Mouse (Mus musculus) CH12.LX (cell line): Measurements from ENCODE around the gene Wipi2. TPM values are rescaled to one million over a fixed set of nuclear protein-coding genes. Genes with fewer than 3 reads are reported as not detected.

ENCODE experiments used
- DNase-seq: peaks from one replicate; pipeline ENCODE4 v3.0.0-alpha.2; 2013; ENCODE audit errors: extremely low read depth
- H3K27ac ChIP-seq: 2 replicates; pipeline ENCODE4 v1.5.1; 2012; ENCODE audit warnings: low read depth, mild to moderate bottlenecking, control low read depth, moderate library complexity; ENCODE audit not compliant: insufficient read depth
- H3K27me3 ChIP-seq: replicated peaks from 2 replicates; pipeline ENCODE3; 2012; ENCODE audit warnings: inconsistent platforms
- H3K36me3 ChIP-seq, 2 experiments: replicated peaks in 1 of 2; 2 replicates each; pipeline versions ENCODE3 to v1.6.1; 2012; ENCODE audit warnings: inconsistent platforms in 1 of 2, low read length in 1 of 2, mild to moderate bottlenecking in 1 of 2, mixed read lengths in 1 of 2, moderate library complexity in 1 of 2; ENCODE audit not compliant: control insufficient read depth in 1 of 2, insufficient read depth in 1 of 2
- H3K4me1 ChIP-seq, 2 experiments: 2 replicates each; pipeline ENCODE4 v1.6.1; 2012; ENCODE audit warnings: inconsistent platforms in 1 of 2, moderate library complexity in 1 of 2; ENCODE audit not compliant: insufficient read depth in 2 of 2, control insufficient read depth in 1 of 2
- H3K4me2 ChIP-seq: 2 replicates; pipeline ENCODE4 v1.6.1; 2012; ENCODE audit warnings: low read depth, mild to moderate bottlenecking, control low read depth; ENCODE audit not compliant: poor library complexity, insufficient read depth, severe bottlenecking
- H3K4me3 ChIP-seq, 3 experiments: fragments of 150-350 bp in 1 of 3; sonication (generic) in 1 of 3; replicated peaks in 1 of 3; 2 replicates each; pipeline versions ENCODE3 to v1.5.1; 2011 to 2012; ENCODE audit warnings: low read depth in 2 of 3, low read length in 2 of 3, mild to moderate bottlenecking in 2 of 3, moderate library complexity in 2 of 3, control low read depth in 1 of 3, improper control_type of control experiment in 1 of 3, inconsistent platforms in 1 of 3, mixed read lengths in 1 of 3; ENCODE audit not compliant: poor library complexity in 1 of 3
- H3K79me2 ChIP-seq: replicated peaks from 2 replicates; pipeline ENCODE4 v1.6.1; 2012; ENCODE audit warnings: mild to moderate bottlenecking, moderate library complexity; ENCODE audit not compliant: control insufficient read depth, poor library complexity, insufficient read depth, severe bottlenecking; ENCODE audit errors: extremely low read depth
- H3K9ac ChIP-seq: 2 replicates; pipeline ENCODE4 v1.6.1; 2012; ENCODE audit warnings: low read depth, mild to moderate bottlenecking, control low read depth, moderate library complexity; ENCODE audit not compliant: insufficient read depth
- H3K9me3 ChIP-seq: replicated peaks from 2 replicates; pipeline ENCODE3; 2012; ENCODE audit warnings: low read length, inconsistent platforms, mixed read lengths
- BHLHE40 ChIP-seq: IDR thresholded peaks from 2 replicates; pipeline ENCODE4 v1.6.1; 2011; ENCODE audit warnings: mild to moderate bottlenecking, low read depth, low read length, improper control_type of control experiment
- CHD1 ChIP-seq: IDR thresholded peaks from 2 replicates; pipeline ENCODE4 v1.6.1; 2012; ENCODE audit warnings: low read depth, low read length, improper control_type of control experiment, inconsistent platforms
- CHD2 ChIP-seq: IDR thresholded peaks from 2 replicates; pipeline ENCODE4 v1.6.1; 2011; ENCODE audit warnings: low read length, improper control_type of control experiment
- E2F4 ChIP-seq: IDR thresholded peaks from 2 replicates; pipeline ENCODE4 v1.6.1; 2011; ENCODE audit warnings: low read depth, low read length, improper control_type of control experiment; ENCODE audit not compliant: insufficient replicate concordance
- ELF1 ChIP-seq: IDR thresholded peaks from 2 replicates; pipeline ENCODE4 v1.6.1; 2014; ENCODE audit warnings: low read depth, mild to moderate bottlenecking, inconsistent platforms, low read length, improper control_type of control experiment
- ETS1 ChIP-seq: conservative IDR thresholded peaks from 2 replicates; pipeline ENCODE4 v1.6.1; 2012; ENCODE audit warnings: low read depth, mild to moderate bottlenecking, inconsistent platforms, low read length, improper control_type of control experiment, moderate library complexity
- HCFC1 ChIP-seq: IDR thresholded peaks from 2 replicates; pipeline ENCODE4 v1.6.1; 2012; ENCODE audit warnings: low read depth, mild to moderate bottlenecking, inconsistent platforms, low read length, improper control_type of control experiment
- JUN ChIP-seq: IDR thresholded peaks from 2 replicates; pipeline ENCODE4 v1.6.1; 2011; ENCODE audit warnings: low read depth, mild to moderate bottlenecking, low read length, improper control_type of control experiment, moderate library complexity; ENCODE audit not compliant: insufficient read depth
- KAT2A ChIP-seq: IDR thresholded peaks from 2 replicates; pipeline ENCODE4 v1.6.1; 2012; ENCODE audit warnings: low read length, improper control_type of control experiment, inconsistent platforms; ENCODE audit not compliant: insufficient replicate concordance
- MAFK ChIP-seq: IDR thresholded peaks from 2 replicates; pipeline ENCODE4 v1.6.1; 2011; ENCODE audit warnings: low read length, improper control_type of control experiment; ENCODE audit not compliant: insufficient replicate concordance
- MAX ChIP-seq: IDR thresholded peaks from 2 replicates; pipeline ENCODE4 v1.6.1; 2011; ENCODE audit warnings: low read length, improper control_type of control experiment
- MAZ ChIP-seq: IDR thresholded peaks from 2 replicates; pipeline ENCODE4 v1.6.1; 2012; ENCODE audit warnings: low read depth, mild to moderate bottlenecking, inconsistent platforms, low read length, improper control_type of control experiment, moderate library complexity
- MEF2A ChIP-seq: IDR thresholded peaks from 2 replicates; pipeline ENCODE4 v1.6.1; 2014; ENCODE audit warnings: low read depth, mild to moderate bottlenecking, inconsistent platforms, low read length, improper control_type of control experiment, borderline replicate concordance
- MYC ChIP-seq: IDR thresholded peaks from 2 replicates; pipeline ENCODE4 v1.6.1; 2011; ENCODE audit warnings: low read depth, mild to moderate bottlenecking, improper control_type of control experiment, low read length
- NELFE ChIP-seq: IDR thresholded peaks from 2 replicates; pipeline ENCODE4 v1.6.1; 2011; ENCODE audit warnings: low read depth, low read length, improper control_type of control experiment
- NRF1 ChIP-seq: IDR thresholded peaks from 2 replicates; pipeline ENCODE4 v1.6.1; 2014; ENCODE audit warnings: low read depth, mild to moderate bottlenecking, inconsistent platforms, low read length, improper control_type of control experiment, moderate library complexity
- RAD21 ChIP-seq: IDR thresholded peaks from 2 replicates; pipeline ENCODE4 v1.6.1; 2011; ENCODE audit warnings: low read depth, mild to moderate bottlenecking, low read length, improper control_type of control experiment, moderate library complexity
- RCOR1 ChIP-seq: conservative IDR thresholded peaks from 2 replicates; pipeline ENCODE4 v1.6.1; 2012; ENCODE audit warnings: low read depth, mild to moderate bottlenecking, inconsistent platforms, low read length, improper control_type of control experiment
- SIN3A ChIP-seq: IDR thresholded peaks from 2 replicates; pipeline ENCODE4 v1.6.1; 2012; ENCODE audit warnings: low read length, improper control_type of control experiment, inconsistent platforms
- TBP ChIP-seq: conservative IDR thresholded peaks from 2 replicates; pipeline ENCODE4 v1.6.1; 2011; ENCODE audit warnings: low read depth, low read length, improper control_type of control experiment
- TCF12 ChIP-seq: IDR thresholded peaks from 2 replicates; pipeline ENCODE4 v1.6.1; 2014; ENCODE audit warnings: low read depth, mild to moderate bottlenecking, inconsistent platforms, low read length, improper control_type of control experiment
- UBTF ChIP-seq: IDR thresholded peaks from 2 replicates; pipeline ENCODE4 v1.6.1; 2012; ENCODE audit warnings: low read depth, mild to moderate bottlenecking, inconsistent platforms, low read length, improper control_type of control experiment, moderate library complexity
- USF1 ChIP-seq: IDR thresholded peaks from 2 replicates; pipeline ENCODE4 v1.6.1; 2014; ENCODE audit warnings: low read depth, mild to moderate bottlenecking, inconsistent platforms, low read length, improper control_type of control experiment
- USF2 ChIP-seq: conservative IDR thresholded peaks from 2 replicates; pipeline ENCODE4 v1.6.1; 2011; ENCODE audit warnings: low read depth, low read length, improper control_type of control experiment
- ZC3H11A ChIP-seq: IDR thresholded peaks from 2 replicates; pipeline ENCODE4 v1.6.1; 2012; ENCODE audit warnings: low read depth, mild to moderate bottlenecking, inconsistent platforms, low read length, improper control_type of control experiment
- ZKSCAN1 ChIP-seq: IDR thresholded peaks from 2 replicates; pipeline ENCODE4 v1.6.1; 2012; ENCODE audit warnings: low read depth, inconsistent platforms, low read length, improper control_type of control experiment, borderline replicate concordance
- ZNF384 ChIP-seq: IDR thresholded peaks from 2 replicates; pipeline ENCODE4 v1.6.1; 2012; ENCODE audit warnings: low read depth, low read length, improper control_type of control experiment, inconsistent platforms
- dilution Hi-C: fragments of 300-500 bp; cut with MboI; formaldehyde crosslinking; loops from 2 replicates; pipeline ENCODE4 v1.14.3; 2020; ENCODE audit warnings: low sequenced_read_pairs; ENCODE audit not compliant: extremely low pct_unique_long_range_greater_than_20kb, extremely low pct_ligation_motif_present
- in situ Hi-C: fragments of 300-500 bp; cut with MboI; formaldehyde crosslinking; loops from 3 replicates; pipeline ENCODE4 v1.14.3; 2019; ENCODE audit warnings: low sequenced_read_pairs, low pct_ligation_motif_present, low pct_unique_long_range_greater_than_20kb, mixed read lengths
- polyA plus RNA-seq: library from polyadenylated mRNA; unstranded; fragments of >175 nt; gene quantifications from 2 replicates; pipeline ENCODE4 v1.2.1, GENCODE M21; 2012; ENCODE audit warnings: low read depth; ENCODE audit not compliant: insufficient read length
- total RNA-seq, 2 experiments: library from RNA; depleted of rRNA; stranded (reverse); fragments of 300-350 nt in 1 of 2; fragments of >200 nt in 1 of 2; gene quantifications; 2 replicates each; pipeline ENCODE4 v1.2.3; 2012 to 2014

Gene Wipi2
- total and polyA plus RNA-seq, 3 experiments, result 38.0 to 47.4 (median 43.4) TPM

DNA sequence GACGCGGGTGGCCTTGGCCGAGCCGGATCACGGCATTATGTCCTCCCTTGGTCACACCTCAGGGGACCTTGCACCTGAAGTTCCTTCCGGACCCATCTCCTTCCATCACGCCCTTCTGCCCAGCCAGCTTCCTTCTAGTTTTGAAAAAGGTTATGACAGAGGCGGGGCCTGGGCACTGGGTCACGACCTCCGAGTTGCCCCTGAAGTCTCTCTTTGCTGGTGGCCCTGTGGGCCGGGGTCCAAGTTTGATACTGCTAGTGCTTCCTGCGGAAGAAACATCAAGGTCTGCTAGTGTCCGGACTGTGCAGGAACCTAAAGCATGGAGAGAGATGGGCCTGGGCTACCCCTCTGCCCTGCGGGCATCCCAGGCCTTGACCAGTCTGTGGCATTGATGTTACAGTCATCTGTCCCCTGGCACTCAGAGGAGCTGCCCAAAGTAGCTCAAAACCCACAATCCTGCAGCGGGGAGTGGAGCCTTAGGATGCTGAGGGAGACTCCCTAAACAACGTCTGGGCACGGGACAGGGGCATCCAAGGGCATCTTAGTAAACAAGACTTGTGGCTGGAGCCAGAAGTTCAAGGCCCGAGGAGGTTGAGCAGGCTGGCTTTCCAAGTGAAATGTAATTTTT, 75.1 kb downstream of the Wipi2 start:
- H3K4me2 ChIP-seq, result no peak overlapping the region
- H3K9me3 ChIP-seq, result peaks cover 5% of the 10 kb centered on the region
- no peak overlapping the region for H3K27ac ChIP-seq
- no peaks in the 10 kb centered on the region for H3K36me3 ChIP-seq
- in situ Hi-C loops, result loop anchor here (25.0 kb wide), 1 partner anchor 115 kb away; no protein-coding TSS in a partner anchor
- dilution Hi-C loops, result no loop called here
- no peak for DNase-seq
- peaks cover 0 to 3% of the 10 kb centered on the region in 2 experiments; a peak in 2 of 4 replicates for H3K4me1 ChIP-seq
- no peak overlapping the region for H3K9ac ChIP-seq
- TF ChIP-seq E2F4 (no peak), TBP (no peak), USF2 (no peak), ZNF384 (no peak), RCOR1 (no peak), KAT2A (no peak), UBTF (no peak), USF1 (no peak), SIN3A (no peak)
- no peak overlapping the region for H3K4me3 ChIP-seq
- H3K27me3 ChIP-seq, result peaks cover 60% of the 10 kb centered on the region
- H3K79me2 ChIP-seq, result no peaks in the 10 kb centered on the region

DNA sequence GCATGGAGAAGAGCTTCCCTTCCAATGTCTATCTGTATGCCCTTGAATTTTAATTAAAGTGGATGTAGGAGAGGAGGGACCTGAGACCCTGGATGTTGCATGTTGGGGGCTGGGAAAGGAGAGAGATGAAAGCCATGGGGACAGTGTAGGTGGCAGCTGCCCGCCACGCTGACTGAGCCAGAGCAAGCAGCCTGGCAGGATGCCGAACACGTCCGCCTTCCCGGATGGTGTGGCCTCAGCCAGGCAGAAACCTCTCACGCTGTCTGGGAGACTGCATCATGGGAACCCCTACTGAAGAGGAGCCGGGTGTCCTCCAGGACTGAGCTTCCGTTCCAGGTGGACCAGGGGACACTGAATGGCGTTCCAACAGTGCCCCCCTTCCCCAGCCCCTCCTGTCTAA, 76.1 kb downstream of the Wipi2 start:
- in situ Hi-C loops (loop anchor here (25.0 kb wide), 1 partner anchor 116 kb away; no protein-coding TSS in a partner anchor), dilution Hi-C loops (no loop called here)

DNA sequence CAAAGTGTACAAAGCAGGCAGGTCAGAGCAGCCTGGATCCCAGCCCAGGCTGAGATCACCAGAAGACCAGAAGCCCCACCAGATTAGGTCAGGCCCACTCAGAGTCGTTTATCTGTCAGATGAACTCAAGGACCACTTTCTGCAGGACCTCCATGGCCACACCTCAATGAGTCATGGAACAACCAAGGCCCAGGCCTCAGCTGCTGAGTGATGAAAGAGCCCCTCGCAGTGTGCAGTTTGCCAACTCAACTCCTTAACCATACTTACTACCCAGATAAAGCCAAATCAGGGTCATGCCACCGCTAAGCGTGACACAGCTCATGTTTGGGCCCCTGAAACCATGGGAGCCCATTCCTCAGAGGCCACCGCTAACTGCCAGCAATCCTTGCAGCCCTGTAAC, 80.2 kb downstream of the Wipi2 start:
- TF ChIP-seq ELF1 (no peak), CHD1 (no peak), MYC (no peak), USF1 (no peak), MEF2A (no peak), TBP (no peak), MAX (no peak), RAD21 (no peak), TCF12 (no peak), BHLHE40 (no peak), ZC3H11A (no peak), NRF1 (no peak), ETS1 (no peak), CHD2 (no peak), USF2 (no peak)
- Histone ChIP-seq H3K79me2 (no peaks in the 10 kb centered on the region), H3K4me3 (no peak overlapping the region), H3K36me3 (no peaks in the 10 kb centered on the region), H3K9ac (no peak overlapping the region), H3K4me1 (no peaks in the 10 kb centered on the region), H3K27ac (no peak overlapping the region), H3K27me3 (peaks cover 53% of the 10 kb centered on the region), H3K4me2 (no peak overlapping the region), H3K9me3 (peaks cover 14% of the 10 kb centered on the region)
- in situ Hi-C loops, result loop anchor here (25.0 kb wide), 1 partner anchor 120 kb away; no protein-coding TSS in a partner anchor
- dilution Hi-C loops, result no loop called here
- no peak for DNase-seq

More for the DNA sequence above, 76.1 kb downstream of the Wipi2 start:
- DNase-seq, result no peak
- Histone ChIP-seq H3K79me2 (no peaks in the 10 kb centered on the region), H3K4me1 (no peaks in the 10 kb centered on the region), H3K4me3 (no peak overlapping the region), H3K27ac (no peak overlapping the region), H3K27me3 (peaks cover 60% of the 10 kb centered on the region), H3K4me2 (no peak overlapping the region), H3K9me3 (peaks cover 5% of the 10 kb centered on the region), H3K9ac (no peak overlapping the region), H3K36me3 (no peaks in the 10 kb centered on the region)
- no peak for TF ChIP-seq MAZ
- TF ChIP-seq JUN, result no peak
- no peak for TF ChIP-seq RAD21
- TF ChIP-seq MAFK, result no peak
- no peak for TF ChIP-seq NELFE
- TF ChIP-seq ELF1, result no peak
- no peak for TF ChIP-seq HCFC1
- TF ChIP-seq UBTF, result no peak
- no peak for TF ChIP-seq ZKSCAN1
